8 mouse cellular contexts compared by ENCODE assay signal in the genomic region with DNA sequence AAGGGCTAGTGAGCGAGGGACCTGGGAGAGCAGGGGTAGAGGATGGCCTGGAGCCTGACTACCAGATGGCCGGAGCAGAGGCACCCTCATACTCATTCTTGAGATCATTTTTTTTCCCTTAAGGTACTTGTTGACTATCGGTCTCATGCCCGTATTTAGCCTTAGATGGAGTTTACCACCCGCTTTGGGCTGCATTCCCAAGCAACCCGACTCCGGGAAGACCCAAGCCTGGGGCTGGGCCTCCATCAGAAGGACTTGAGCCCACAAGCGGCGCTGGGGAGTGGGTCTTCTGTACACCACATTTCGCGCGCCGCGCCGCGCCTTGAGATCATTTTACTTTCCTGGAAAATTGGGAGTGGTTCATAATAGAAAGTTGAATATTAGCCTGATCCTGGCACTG.
DNase-seq lines count a peak whose midpoint lies in the region; ATAC-seq and TF ChIP-seq lines count a peak whose summit lies in the region.

No protein-coding gene starts in this region.

- 94% methylated on average over 16 of the region's 16 CpGs for WGBS in hindbrain, embryonic 16.5 days

- H3K27ac ChIP-seq in hindbrain, embryonic 16.5 days (ENCODE audit: low read depth, low read length) = no peak overlapping the region

- DNase-seq in Patski (ENCODE audit: low read depth, low spot score) = peak; percentile 100
- DNase-seq in cerebellum, postnatal 10 days = peak; percentile 99 to 100
- peak; percentile 97 for DNase-seq in gastrocnemius, adult 18-20 months (ENCODE audit: low spot score)
- peak; percentile 86 to 90 for DNase-seq in layer of hippocampus, postnatal 36 days
- peak; percentile 99 for DNase-seq in lung, postnatal 14 days
- DNase-seq in right cerebral cortex, adult 2 months (ENCODE audit: low spot score in 2 of 2) = peak; percentile 91 to 97
- peak; percentile 97 for DNase-seq in urinary bladder, postnatal 14 days (ENCODE audit: low spot score)

- CTCF ChIA-PET in Patski (lab: Charles Lee) = no interaction called here

- H3K36me3 ChIP-seq in hindbrain, embryonic 16.5 days (ENCODE audit: control insufficient read depth, insufficient read depth, low read length) = no peaks in the 10 kb centered on the region

- no peak overlapping the region for H3K9ac ChIP-seq in hindbrain, embryonic 16.5 days (ENCODE audit: low read depth, low read length)

- in situ Hi-C loops in Patski (cut with MboI; ENCODE audit: low pct_unique_long_range_greater_than_20kb) = no loop called here

- no peak overlapping the region for H3K4me3 ChIP-seq in hindbrain, embryonic 16.5 days (ENCODE audit: low read length)

- no peaks in the 10 kb centered on the region for H3K9me3 ChIP-seq in hindbrain, embryonic 16.5 days (ENCODE audit: control insufficient read depth, low read length)

- peak; percentile 60 for ATAC-seq in Patski
- ATAC-seq in hindbrain, embryonic 16.5 days = 0 out of 2 replicates have a peak, but pooled peaks have one; percentile 60

- POLR2A ChIA-PET in Patski (lab: Charles Lee) = no interaction called here

- H3K4me2 ChIP-seq in hindbrain, embryonic 16.5 days (ENCODE audit: low read length) = no peak overlapping the region

- no peak for TF ChIP-seq CTCF in Patski (IDR thresholded peaks at IDR 0.05)

- H3K4me1 ChIP-seq in hindbrain, embryonic 16.5 days (ENCODE audit: control insufficient read depth, insufficient read depth, low read depth, low read length) = no peaks in the 10 kb centered on the region

- H3K27me3 ChIP-seq in Patski = no peaks in the 10 kb centered on the region
- no peaks in the 10 kb centered on the region for H3K27me3 ChIP-seq in hindbrain, embryonic 16.5 days (replicated peaks; ENCODE audit: control insufficient read depth, insufficient read depth, low read length)
